Mouse (Mus musculus): ENCODE measurements around the gene Adamts8. TPM values are rescaled to one million over a fixed set of nuclear protein-coding genes. Genes with fewer than 3 reads are reported as not detected.

Adamts8 gene
- total RNA-seq, 4 experiments from 2014 or later = 2.2 to 3.3 (median 2.9) TPM

DNA sequence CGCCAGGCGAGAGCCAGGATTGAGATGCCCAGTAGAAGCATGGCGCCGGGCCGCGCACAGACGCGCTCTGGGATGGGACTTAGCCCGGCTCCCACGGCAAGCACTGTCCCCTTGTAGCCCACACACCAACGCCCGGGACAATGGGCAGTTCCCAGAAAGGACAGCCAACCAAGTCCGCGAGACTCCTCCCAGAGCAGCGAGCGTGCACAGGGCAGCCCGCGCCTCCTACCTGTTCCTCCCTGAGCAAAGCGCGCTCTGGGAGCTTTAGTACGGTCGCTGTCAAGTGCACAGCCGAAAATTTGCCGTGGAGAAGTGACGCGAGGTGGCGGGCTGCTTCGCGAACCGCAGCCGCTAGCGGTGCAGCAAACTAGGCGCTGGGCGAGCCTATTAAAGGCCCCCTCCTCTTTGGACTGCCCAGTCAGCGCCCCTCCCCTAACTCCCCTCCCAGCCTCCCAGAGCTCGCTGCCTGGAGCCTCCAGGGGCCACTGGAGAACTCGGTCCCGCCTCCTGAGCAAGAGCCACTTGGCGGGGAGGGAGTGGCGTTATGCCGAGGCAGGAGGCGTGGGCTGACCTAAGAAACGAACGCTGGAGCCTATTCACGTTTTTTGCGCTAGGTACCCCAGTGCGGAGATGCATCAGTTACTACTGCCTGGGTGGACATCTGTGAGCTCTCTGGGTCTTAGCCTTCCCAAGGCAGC, 20.0 kb upstream of the Adamts8 start, which contains the start of gene Adamts15:
Gene Adamts15 (minus strand): TSS at position 256 of the 698 bp plus-strand sequence.
- DNase-seq (ENCODE audit: low spot score) = peak; percentile 66

DNA sequence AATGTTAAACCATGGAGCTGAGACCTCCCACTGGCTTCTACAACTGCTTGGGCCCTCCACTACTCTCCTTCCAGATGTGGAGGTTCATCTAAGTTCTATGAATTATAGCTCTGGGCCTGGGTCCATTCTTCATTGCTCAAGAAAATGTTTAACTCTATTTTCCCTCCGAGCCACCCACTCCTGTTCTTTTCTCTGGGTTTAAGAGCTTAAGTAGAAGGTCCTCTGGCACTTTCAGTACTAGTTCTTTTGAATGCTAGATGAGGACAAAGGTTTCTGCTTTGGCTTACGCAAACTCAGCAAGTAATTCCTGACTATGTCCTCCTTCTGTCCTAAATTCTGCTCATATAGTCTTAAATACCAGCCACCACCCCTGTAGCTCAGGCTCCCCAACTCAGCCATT, 13.6 kb upstream of the Adamts8 start:
- no peak for DNase-seq (ENCODE audit: low spot score)

DNA sequence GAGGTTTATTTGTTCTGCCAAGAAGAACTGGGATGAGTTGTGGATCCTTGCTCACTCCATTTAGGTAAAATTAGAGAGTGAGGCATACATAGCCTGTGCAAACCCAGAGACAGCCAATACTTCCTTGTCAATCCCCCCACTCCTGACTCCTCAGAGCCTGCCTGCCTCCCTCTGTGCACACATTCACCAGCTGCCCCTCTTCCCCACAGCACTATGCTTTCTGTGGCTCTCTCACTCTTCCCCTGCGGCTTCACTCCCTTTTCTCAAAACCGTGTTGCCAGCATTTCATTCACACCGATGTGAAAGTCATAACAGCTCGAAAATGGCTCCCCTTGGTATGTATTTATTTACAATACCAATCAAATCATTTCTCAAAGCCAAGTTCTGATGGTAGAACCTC, 10.0 kb upstream of the Adamts8 start:
- DNase-seq (ENCODE audit: low spot score) = no peak

DNA sequence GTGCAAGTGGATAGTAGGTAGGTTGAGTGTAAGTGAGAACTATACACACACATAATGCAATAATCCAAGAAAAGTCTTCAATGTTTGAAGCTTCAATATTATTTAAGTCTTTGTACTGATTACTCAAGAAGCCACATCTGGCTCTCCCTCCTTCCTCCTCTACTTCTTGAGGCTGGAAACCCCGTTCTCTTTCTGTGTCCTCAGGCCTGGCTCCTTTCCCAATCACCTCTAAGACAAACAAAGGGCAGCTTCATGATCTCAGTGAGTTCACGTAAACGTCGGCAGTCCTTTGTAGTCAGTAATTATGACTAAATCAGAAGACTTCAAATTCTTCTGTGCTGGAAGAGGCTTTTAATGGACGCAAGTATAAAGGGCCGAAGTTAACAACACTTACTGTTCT, 7.5 kb upstream of the Adamts8 start:
- no peak for DNase-seq (ENCODE audit: low spot score)

DNA sequence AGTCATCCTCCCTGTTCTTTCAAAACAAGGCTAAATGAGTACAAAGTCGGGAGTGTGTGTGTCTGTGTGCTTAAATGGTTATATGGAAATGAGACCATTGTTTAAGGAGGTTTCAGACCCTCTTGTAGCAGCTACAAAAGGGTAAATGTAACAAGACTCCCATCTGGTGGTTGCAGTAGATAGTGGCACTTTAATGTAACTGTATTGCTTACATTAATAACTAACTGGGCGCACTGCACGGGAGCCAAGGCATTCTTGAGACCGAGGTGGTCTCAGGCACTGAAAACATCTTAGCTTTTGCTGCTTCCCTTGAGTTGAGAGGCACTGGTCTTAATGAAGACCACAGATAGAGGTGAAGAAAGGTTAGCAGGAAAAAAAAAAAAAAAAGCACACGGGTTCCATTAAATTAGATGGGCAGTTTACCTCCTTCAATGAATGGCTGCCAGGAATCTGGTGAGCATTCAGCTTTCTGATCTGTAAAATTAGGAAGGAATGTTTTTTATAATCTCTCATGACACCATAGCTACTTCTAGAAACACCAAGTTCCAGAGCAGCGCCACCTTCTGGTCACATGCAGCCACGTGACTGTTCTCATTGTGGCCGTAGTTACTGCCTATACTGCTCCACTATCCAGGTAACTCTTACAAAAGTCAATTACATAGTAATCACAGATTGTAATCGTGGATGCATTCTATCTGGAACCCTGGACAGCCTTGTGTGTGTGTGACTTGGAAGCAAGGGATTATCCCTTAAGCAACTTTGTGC, 5.5 kb upstream of the Adamts8 start:
- no peak for DNase-seq (ENCODE audit: low spot score)

DNA sequence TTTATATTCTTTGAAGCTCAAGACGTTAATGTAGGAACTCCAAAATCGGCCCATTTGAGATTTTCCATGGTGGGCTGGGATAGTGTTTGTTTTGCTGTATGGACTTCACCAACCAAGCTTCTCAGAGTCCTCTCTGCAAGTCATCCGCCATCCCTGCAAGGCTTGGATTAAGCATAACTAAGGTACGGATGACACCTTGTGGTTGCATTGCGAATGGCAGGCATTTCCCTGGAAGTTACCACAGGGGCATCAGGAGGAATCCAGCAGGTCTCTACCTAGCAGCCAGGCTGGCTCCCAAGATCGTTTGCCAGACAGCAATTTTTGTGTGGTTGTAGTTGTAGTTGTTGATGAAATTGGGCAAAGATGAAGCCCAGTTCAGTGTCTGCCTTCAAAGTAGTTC, 2.0 kb upstream of the Adamts8 start:
- peak; percentile 89 for DNase-seq (ENCODE audit: low spot score)

DNA sequence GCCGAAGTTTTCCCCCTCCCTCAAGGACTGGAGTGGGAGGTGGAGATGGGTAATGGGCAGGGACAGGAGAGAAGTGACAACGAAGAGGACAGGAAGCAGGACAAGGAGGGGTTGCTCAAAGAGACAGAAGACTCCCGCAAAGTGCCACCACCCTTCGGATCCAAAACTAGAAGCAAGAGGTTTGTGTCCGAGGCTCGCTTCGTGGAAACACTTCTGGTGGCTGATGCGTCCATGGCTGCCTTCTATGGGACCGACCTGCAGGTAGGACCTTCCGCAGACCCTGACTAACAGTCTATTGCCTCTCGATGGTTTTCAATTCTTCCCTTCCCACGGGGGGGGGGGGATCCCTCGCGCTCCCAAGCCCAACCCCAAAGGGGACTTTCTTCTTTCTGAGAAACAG, 979 bp downstream of the Adamts8 start:
- DNase-seq (ENCODE audit: low spot score) = no peak

DNA sequence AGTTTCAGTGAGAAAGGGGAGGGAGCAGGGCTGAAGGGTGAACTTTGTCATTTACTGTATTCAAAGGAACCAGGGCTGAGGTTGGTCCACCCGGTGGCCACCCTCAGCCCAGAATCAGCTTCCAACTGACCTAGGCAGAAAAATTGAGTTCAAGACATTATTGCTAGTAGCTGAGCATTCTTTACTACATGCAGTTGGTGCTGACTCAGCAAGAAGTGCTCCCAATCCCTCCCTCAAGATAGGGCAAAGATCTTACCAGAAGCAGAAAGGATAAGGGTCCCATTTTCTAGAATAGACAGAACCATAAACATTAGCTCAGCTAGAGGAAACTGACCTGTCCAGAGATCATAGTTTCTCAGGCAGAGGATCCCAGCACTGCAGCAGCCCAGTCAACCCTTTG, 1.9 kb downstream of the Adamts8 start:
- DNase-seq (ENCODE audit: low spot score) = no peak

DNA sequence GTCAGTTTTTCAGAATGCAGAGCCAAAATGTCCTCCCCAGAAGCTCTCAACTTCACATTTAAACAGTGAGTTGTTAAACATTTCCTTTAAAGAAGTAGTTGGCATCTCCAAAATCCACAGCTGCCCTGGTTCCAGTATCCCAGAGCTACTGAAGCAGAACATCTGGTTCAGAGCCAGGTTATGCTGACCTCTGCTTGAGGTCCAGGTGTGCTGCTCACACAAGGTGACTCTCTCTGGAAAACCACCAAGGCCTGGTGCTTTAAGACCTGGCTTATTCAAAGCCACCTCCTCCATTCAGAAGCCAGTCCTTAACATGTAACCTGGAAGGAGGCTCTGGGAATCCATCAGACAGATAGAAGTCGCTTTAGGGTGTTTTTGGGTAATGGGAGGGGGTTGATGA, 2.9 kb downstream of the Adamts8 start:
- DNase-seq (ENCODE audit: low spot score) = no peak

DNA sequence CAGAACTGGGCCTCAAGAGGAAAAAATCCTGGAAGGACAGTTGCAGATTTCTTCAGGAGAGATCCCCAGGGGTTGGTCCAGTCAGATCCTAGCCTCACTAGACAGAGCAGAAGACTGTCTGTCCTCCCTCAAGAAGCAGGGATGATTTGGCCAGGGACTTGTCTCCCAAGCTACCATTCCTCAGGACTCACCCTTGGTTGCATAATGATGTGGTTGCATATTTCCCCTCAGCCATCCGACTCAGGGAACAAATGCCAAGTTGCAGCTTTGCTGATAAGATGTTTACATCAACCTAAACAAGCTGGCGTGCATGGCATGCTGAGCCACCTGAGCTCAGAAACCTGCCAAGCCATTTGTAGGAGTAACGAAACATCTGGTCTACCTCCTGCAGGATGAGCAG, 7.1 kb downstream of the Adamts8 start:
- DNase-seq (ENCODE audit: low spot score) = no peak

DNA sequence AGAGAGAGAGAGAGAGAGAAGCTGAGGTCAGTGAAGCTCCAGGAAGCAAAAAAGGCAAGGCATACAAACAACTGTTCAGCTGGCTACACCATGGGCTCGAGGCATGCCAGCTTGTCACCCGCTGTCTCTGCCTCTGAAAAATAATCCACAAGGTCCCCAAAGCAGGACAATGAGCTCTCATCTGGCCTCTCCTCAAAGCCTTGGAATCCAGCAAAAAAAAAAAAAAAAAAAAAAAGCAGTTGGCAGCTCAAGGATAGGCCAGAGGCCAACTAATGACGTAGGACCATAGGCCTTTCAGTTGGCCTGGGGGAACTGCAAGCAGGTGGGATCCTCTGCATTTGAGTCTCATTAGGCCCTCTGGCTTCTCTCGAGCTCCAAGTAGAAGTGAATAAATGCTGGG, 7.6 kb downstream of the Adamts8 start:
- DNase-seq (ENCODE audit: low spot score) = no peak

DNA sequence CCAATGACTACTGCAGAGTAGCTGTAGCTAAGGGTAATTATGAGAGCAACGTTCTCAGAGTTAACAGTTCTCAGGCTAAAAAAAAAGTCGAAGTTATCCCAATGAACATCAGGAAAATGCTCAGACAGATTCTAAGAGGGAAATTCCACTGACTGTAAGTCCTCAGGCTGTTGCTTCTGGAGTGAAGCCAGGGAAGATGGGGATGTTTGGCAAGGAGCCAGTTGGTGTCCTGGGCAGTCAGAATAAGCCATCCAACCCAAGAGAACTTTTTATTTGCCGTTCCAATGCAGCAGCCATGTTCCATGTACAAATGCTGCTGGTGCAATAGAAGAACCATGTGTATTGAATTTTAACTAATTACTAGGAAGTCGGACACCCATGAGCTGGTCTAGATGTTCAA, 8.2 kb downstream of the Adamts8 start:
- no peak for DNase-seq (ENCODE audit: low spot score)

DNA sequence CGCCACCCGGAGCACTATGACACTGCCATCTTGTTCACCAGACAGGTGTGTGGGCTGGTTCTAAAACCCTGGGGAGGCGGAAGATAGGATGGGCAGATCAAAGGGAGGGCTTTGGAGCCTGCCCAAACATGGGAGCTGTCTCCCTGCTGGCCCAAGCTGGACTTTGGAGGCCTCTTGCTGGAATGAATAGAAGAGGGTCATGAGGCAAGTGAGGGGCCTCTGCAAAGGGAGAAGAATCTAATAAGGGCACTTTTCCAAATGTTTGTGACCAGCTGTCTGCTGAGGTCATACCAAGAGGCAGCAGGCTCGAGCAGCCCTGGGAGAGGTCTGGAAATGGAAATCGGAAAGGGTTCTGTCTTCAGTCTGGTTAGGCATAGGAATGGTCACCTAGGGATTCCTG, 9.1 kb downstream of the Adamts8 start:
- no peak for DNase-seq (ENCODE audit: low spot score)

DNA sequence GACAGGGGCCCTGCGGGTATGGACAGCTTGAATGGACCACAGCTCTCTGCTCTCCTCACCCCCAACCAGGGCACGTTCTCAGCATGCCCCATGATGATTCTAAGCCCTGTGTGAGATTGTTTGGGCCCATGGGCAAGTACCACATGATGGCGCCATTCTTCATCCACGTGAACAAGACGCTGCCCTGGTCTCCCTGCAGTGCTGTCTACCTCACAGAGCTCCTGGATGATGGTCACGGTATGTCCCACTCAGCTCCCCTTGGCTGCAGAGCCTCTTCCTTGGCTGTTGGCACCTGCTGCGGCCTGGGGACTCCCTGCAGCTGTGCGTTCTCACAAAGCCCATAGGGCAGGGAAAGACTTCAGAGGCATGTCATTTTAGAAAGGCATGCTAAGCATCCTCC, 10.9 kb downstream of the Adamts8 start:
- no peak for DNase-seq (ENCODE audit: low spot score)

DNA sequence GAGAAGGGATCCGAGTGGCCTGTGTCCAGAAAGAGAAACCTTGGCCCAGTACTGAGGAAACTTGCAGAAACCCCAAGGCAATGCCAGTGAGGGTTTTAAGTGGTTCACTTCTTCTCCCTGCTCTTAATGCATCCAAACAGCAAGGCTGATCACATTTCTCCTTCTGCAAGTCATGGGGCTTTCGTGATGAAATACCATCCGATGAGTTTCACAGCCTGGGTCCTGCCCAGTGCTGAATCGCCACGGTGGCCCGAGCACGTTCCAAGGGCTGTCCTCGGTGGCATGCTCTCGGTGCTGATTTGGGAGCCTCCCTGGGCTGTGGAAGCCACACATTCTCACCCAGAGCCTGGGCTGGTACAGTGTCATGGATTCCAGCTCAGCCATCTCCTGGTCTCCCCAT, 12.9 kb downstream of the Adamts8 start:
- no peak for DNase-seq (ENCODE audit: low spot score)

DNA sequence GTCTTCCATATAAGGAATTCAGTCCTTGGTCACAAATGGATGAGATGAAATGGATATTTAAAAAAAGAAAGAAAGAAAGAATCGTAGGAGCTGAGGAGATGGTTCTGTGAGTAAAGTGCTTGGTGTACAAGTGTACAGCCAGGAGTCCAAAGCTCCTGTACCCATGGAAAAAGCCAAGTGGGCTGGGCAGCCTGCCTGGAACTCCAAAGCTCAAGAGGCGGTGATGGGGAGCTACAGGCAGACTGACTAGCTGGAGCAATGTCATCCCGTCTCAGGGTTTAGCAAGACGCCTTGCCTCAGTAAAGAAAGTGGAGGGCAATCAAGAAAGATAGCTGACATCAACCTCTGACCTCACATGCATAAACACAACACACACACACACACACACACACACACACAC, 21.4 kb downstream of the Adamts8 start:
- DNase-seq (ENCODE audit: low spot score) = no peak

DNA sequence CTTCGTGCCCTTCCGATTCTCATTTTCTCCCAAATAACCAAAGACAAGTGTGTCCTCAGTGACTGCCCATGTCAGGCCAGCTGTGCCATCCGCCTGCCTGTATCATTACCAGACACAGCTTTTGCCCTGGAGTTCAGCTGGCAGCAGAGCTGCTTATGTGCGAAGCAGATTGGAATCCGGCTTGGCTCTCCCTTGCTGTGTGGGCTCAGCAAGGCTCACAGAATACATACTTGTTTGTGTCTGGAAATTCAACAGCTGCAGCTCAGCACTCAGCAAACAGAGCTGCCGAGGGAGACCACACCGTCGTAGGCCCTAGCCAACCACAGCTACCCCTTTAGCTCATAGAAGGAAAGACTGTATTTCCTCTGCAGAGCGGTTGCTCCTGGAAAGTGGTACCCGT, 22.3 kb downstream of the Adamts8 start:
- no peak for DNase-seq (ENCODE audit: low spot score)

DNA sequence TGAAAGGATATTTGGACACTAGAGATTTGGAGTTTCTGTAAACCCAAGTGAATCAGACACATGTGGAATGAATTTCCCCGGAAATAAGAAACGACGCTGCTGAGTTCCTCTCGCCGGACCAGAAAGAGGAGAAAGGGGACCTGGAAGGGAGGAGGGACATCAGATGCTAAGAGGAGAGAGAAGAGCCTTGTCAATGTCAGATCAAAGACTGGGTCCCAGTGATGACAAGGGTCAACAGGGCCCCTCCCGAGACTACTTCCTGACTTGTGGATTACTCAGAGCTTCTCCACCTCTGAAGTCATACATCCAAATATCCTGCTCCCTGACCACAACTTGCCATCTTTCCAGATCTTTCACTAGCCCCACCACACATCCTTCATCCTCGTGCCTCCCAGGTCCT, 24.5 kb downstream of the Adamts8 start:
- DNase-seq (ENCODE audit: low spot score) = no peak

DNA sequence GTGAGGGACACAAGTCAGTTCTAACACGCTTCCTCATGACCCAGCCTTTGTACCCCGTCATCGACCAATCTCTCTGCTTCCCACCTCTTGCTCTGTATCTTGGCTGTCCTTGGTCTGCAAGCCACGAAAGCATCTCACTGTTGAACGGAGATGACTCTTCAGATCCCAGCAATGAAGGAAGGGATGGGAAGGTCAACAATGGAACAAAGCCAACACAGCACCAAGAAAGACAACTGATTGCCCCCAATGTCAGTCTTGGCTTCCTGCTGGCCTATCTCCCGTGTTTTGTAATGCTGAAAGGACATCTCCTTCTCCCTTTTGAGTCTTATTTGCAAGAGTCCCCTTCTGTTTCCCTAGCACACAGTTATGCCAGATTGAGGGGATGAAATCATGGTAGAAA, 25.8 kb downstream of the Adamts8 start:
- DNase-seq (ENCODE audit: low spot score) = no peak

DNA sequence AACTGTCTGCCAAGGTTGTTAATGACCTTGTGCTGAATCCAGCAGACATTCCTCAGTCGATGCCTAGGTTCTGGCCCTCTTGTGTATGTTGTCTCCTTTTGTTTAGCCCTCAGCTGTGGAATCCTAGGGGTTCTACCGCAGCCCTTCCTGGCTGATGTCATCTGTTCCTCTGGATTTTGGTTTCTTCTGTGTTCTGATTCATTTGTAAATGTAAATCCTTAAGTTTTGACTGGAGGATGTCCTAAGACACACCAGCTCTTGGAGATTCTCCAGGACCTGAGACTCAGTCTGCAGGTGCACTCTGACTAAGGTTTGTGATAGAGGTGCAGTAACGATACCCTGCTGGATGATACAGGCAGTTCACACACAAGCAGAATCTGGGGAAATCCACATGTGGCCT, 27.6 kb downstream of the Adamts8 start:
- DNase-seq (ENCODE audit: low spot score) = no peak

DNA sequence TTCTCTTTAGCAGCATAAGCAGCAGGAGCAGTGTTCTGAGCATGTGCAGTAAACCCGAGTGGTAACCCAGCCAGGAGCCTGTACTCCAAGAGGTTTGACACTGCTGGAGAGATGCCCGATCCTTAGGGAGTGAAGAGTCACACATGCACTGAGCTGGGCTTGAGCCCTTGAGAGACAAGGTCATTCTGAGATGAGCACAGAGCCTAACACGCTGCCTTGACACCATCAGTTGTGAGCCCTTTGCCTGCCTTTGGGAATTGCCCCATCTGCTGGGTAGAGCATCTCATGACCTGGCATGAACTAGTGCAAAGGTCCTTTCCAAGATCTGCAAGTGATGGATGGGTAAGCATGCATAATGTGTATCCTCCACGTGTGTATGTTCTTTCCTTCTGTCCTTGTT, 29.6 kb downstream of the Adamts8 start:
- DNase-seq (ENCODE audit: low spot score) = no peak

DNA sequence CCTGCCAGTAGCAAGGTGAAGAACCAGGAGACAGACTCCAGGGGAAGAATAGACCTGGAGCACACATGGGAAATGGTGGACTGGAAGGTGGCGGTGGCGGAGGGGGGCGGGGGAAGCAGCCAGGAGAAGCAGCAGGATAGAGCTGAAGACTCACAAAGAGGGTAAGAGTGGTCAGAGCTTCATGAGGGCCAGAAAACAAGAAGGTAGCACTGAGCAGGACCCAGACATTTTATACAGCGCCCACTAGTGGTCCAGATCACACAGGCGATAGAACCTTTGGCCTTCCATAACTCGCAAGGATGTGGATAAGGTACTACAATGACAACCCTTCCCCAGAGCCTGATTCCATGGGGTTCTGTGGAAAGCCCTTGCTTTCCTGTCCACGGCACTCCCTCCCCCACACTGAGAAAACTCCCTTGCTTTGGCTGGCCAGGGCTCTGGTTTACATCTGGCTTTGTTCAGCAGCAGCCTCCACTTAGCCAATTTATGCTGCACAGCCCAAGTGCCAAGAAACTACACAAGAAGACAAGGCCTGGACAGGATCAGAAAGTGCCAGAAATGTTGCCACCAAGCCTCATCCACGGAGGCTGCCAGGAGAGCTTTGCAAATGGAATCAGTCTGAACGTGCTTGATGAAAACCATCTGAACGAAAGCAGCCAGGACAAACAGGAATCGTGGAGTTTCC, 34.1 kb downstream of the Adamts8 start:
- DNase-seq (ENCODE audit: low spot score) = peak; percentile 6

DNA sequence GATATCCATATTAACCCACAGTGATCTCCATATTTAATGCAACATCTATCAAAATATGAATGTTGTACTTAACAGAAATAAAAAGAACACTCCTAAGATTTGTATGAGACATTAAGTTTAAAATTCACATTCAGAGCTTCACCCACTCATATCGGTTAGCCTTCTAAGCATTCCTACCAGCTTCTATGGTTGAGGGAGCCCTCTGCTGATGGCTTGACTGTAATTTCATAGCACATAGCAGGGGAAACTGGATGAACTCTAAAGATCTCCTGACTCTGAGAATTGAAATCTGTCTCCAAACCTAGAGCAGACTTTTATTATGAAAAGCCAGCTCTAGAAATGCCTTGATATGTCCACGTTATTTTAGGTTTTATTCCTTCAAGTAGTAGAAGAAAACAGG, 38.1 kb downstream of the Adamts8 start:
- no peak for DNase-seq (ENCODE audit: low spot score)
